Mouse (Mus musculus) intestine, embryonic 14.5 days (tissue): ENCODE measurements around the gene Luc7l3. TPM values are rescaled to one million over a fixed set of nuclear protein-coding genes. Genes with fewer than 3 reads are reported as not detected.
A peak's percentile ranks its signal among the peaks of the same experiment; 100 is the strongest.

Experiments used
- ATAC-seq: fragments of 200-750 bp; cut with Nextera tagmentation; replicated peaks from 2 replicates; pipeline ENCODE4 v1.8.0; 2017; ENCODE audit warnings: low read depth, moderate number of reproducible peaks, moderate TSS enrichment, moderate library complexity; ENCODE audit not compliant: low FRiP score, low TSS enrichment
- DNase-seq: peaks from one replicate; pipeline ENCODE4 v3.0.0-alpha.2; 2018; ENCODE audit warnings: low spot score
- H3K27ac ChIP-seq: fragments of 300-500 bp; sonication (generic); 2 replicates; pipeline ENCODE4 v1.5.1; 2014; ENCODE audit warnings: low read depth, mild to moderate bottlenecking, control low read depth
- H3K27me3 ChIP-seq: fragments of 300-500 bp; sonication (generic); replicated peaks from 2 replicates; pipeline ENCODE4 v1.6.1; 2014; ENCODE audit warnings: low read length, control low read depth; ENCODE audit not compliant: control insufficient read depth, insufficient read depth
- H3K36me3 ChIP-seq: fragments of 300-500 bp; sonication (generic); 2 replicates; pipeline ENCODE4 v1.6.1; 2014; ENCODE audit warnings: low read length, control low read depth; ENCODE audit not compliant: control insufficient read depth, insufficient read depth
- H3K4me1 ChIP-seq: fragments of 300-500 bp; sonication (generic); replicated peaks from 2 replicates; pipeline ENCODE4 v1.6.1; 2014; ENCODE audit warnings: low read length, control low read depth, mixed read lengths; ENCODE audit not compliant: control insufficient read depth, insufficient read depth
- H3K4me2 ChIP-seq: fragments of 300-500 bp; sonication (generic); 2 replicates; pipeline ENCODE4 v1.6.1; 2014; ENCODE audit warnings: low read length
- H3K4me3 ChIP-seq: fragments of 300-500 bp; sonication (generic); 2 replicates; pipeline ENCODE4 v1.5.1; 2014; ENCODE audit warnings: low read depth, low read length, control low read depth, mixed read lengths
- H3K9ac ChIP-seq: fragments of 300-500 bp; sonication (generic); 2 replicates; pipeline ENCODE4 v1.6.1; 2014; ENCODE audit warnings: mild to moderate bottlenecking, low read length
- H3K9me3 ChIP-seq: fragments of 300-500 bp; sonication (generic); 2 replicates; pipeline ENCODE4 v1.6.1; 2016; ENCODE audit warnings: low read length, control low read depth; ENCODE audit not compliant: control insufficient read depth
- WGBS: fragments of 180-500 bp; shearing (Covaris S2); extraction: QIAGEN DNeasy Blood & Tissue Kit; methylation state at CpG from one replicate; pipeline ENCODE4 v1.1.7; 2014; 5-methylcytosine and 5-hydroxymethylcytosine counted together
- polyA plus RNA-seq: library from polyadenylated mRNA; unstranded; fragments of >200 nt; fragmentation: Nextera tagmentation; extraction: Ambion mirVana; gene quantifications from 2 replicates; pipeline ENCODE4 v1.2.1, GENCODE M21; 2014

The Luc7l3 gene
- 89.6 and 96.3 TPM in 2 replicates for polyA plus RNA-seq

GRCm38 (mm10) chr11:94321931-94322400 is at the start of gene Luc7l3:
Gene Luc7l3, minus strand, starts transcription at chr11:94321988.
- Histone ChIP-seq H3K27me3 (no peaks in the 10 kb centered on the region), H3K4me2 (peak within 1 kb of the TSS; percentile 81), H3K4me1 (peaks cover 19% of the 10 kb centered on the region), H3K9me3 (no peaks in the 10 kb centered on the region), H3K9ac (peak within 1 kb of the TSS; percentile 100), H3K4me3 (peak within 1 kb of the TSS; percentile 89), H3K27ac (peak within 1 kb of the TSS; percentile 97), H3K36me3 (peaks cover 8% of the 10 kb centered on the region; the same call in 1 of the 2 replicates)
- peak; percentile 96 for ATAC-seq
- WGBS, result 0% methylated on average over 36 of the region's 36 CpGs
- DNase-seq, result peak; percentile 96

- DNase-seq (no peak), ATAC-seq (peak; percentile 63)
- no peak overlapping the region for H3K4me2 ChIP-seq
- no peaks in the 10 kb centered on the region; the same call in 1 of the 2 replicates for H3K9me3 ChIP-seq
- no peak overlapping the region for H3K9ac ChIP-seq
- no peak overlapping the region for H3K4me3 ChIP-seq
- 0 out of 2 replicates have a peak, but pooled peaks cover 7% of the 10 kb centered on the region for H3K4me1 ChIP-seq
- no peaks in the 10 kb centered on the region for H3K36me3 ChIP-seq
- no peak overlapping the region for H3K27ac ChIP-seq
- WGBS, result 12% methylated on average over 5 of the region's 5 CpGs
- no peaks in the 10 kb centered on the region for H3K27me3 ChIP-seq
Measured at GRCm38 (mm10) chr11:94370809-94371208, 49.0 kb upstream of the Luc7l3 start.

- ATAC-seq (no peak), DNase-seq (no peak)
- 0 out of 2 replicates have a peak, but pooled peaks cover 7% of the 10 kb centered on the region for H3K4me1 ChIP-seq
- H3K4me2 ChIP-seq, result no peak overlapping the region
- 76% methylated on average over 6 of the region's 6 CpGs for WGBS
- no peak overlapping the region for H3K27ac ChIP-seq
- no peaks in the 10 kb centered on the region for H3K27me3 ChIP-seq
- H3K9ac ChIP-seq, result no peak overlapping the region
- no peaks in the 10 kb centered on the region; the same call in 1 of the 2 replicates for H3K9me3 ChIP-seq
- no peaks in the 10 kb centered on the region for H3K36me3 ChIP-seq
- no peak overlapping the region for H3K4me3 ChIP-seq
Measured at GRCm38 (mm10) chr11:94369981-94370380, 48.2 kb upstream of the Luc7l3 start.

- Histone ChIP-seq H3K27ac (no peak overlapping the region), H3K9me3 (no peaks in the 10 kb centered on the region; the same call in 1 of the 2 replicates), H3K9ac (no peak overlapping the region), H3K4me3 (no peak overlapping the region), H3K36me3 (no peaks in the 10 kb centered on the region), H3K27me3 (no peaks in the 10 kb centered on the region), H3K4me1 (0 out of 2 replicates have a peak, but pooled peaks cover under 1% of the 10 kb centered on the region), H3K4me2 (no peak overlapping the region)
- ATAC-seq (no peak), DNase-seq (no peak)
- 41% methylated on average over 3 of the region's 3 CpGs for WGBS
Measured at GRCm38 (mm10) chr11:94365340-94365739, 43.6 kb upstream of the Luc7l3 start.

GRCm38 (mm10) chr11:94363690-94364089 is 41.9 kb upstream of the Luc7l3 start:
- Histone ChIP-seq H3K4me3 (no peak overlapping the region), H3K27me3 (no peaks in the 10 kb centered on the region), H3K9ac (no peak overlapping the region), H3K4me2 (no peak overlapping the region), H3K27ac (no peak overlapping the region), H3K36me3 (no peaks in the 10 kb centered on the region), H3K4me1 (no peaks in the 10 kb centered on the region), H3K9me3 (no peaks in the 10 kb centered on the region; the same call in 1 of the 2 replicates)
- no peak for ATAC-seq
- DNase-seq, result no peak
- 73% methylated on average over 7 of the region's 7 CpGs for WGBS

- DNase-seq (no peak), ATAC-seq (no peak)
- no peaks in the 10 kb centered on the region for H3K36me3 ChIP-seq
- H3K4me1 ChIP-seq, result no peaks in the 10 kb centered on the region
- no peak overlapping the region for H3K27ac ChIP-seq
- H3K4me2 ChIP-seq, result no peak overlapping the region
- H3K4me3 ChIP-seq, result no peak overlapping the region
- 90% methylated on average over 5 of the region's 5 CpGs for whole genome bisulfite sequencing
- H3K9me3 ChIP-seq, result no peaks in the 10 kb centered on the region; the same call in 1 of the 2 replicates
- H3K27me3 ChIP-seq, result no peaks in the 10 kb centered on the region
- H3K9ac ChIP-seq, result no peak overlapping the region
Measured at GRCm38 (mm10) chr11:94362101-94362500, 40.3 kb upstream of the Luc7l3 start.

- WGBS, result 92% methylated on average over 14 of the region's 14 CpGs
Measured at GRCm38 (mm10) chr11:94361166-94361870, 39.5 kb upstream of the Luc7l3 start.

GRCm38 (mm10) chr11:94359168-94359567 is 37.4 kb upstream of the Luc7l3 start:
- DNase-seq (no peak), ATAC-seq (no peak)
- H3K27ac ChIP-seq, result no peak overlapping the region
- H3K4me1 ChIP-seq, result no peaks in the 10 kb centered on the region
- no peak overlapping the region for H3K4me3 ChIP-seq
- no peak overlapping the region for H3K4me2 ChIP-seq
- no peak overlapping the region for H3K9ac ChIP-seq
- 96% methylated on average over 12 of the region's 12 CpGs for WGBS
- no peaks in the 10 kb centered on the region for H3K27me3 ChIP-seq
- H3K9me3 ChIP-seq, result no peaks in the 10 kb centered on the region
- no peaks in the 10 kb centered on the region for H3K36me3 ChIP-seq

More at GRCm38 (mm10) chr11:94361166-94361870, 39.5 kb upstream of the Luc7l3 start:
- Histone ChIP-seq H3K9me3 (no peaks in the 10 kb centered on the region; the same call in 1 of the 2 replicates), H3K4me2 (no peak overlapping the region), H3K36me3 (no peaks in the 10 kb centered on the region), H3K27me3 (no peaks in the 10 kb centered on the region), H3K4me1 (no peaks in the 10 kb centered on the region), H3K9ac (no peak overlapping the region), H3K4me3 (no peak overlapping the region), H3K27ac (no peak overlapping the region)
- no peak for DNase-seq
- ATAC-seq, result no peak
